Mouse (Mus musculus) embryonic fibroblast, embryonic 13.5 days (primary cell): ENCODE measurements around the gene Unc5c. TPM values are rescaled to one million over a fixed set of nuclear protein-coding genes. Genes with fewer than 3 reads are reported as not detected.

Experiments
- H3K27ac ChIP-seq: 2 replicates; pipeline ENCODE4 v1.5.1; 2012; ENCODE audit warnings: low read length, control low read depth, inconsistent platforms; ENCODE audit not compliant: insufficient read depth
- H3K4me1 ChIP-seq: 2 replicates; pipeline ENCODE4 v1.6.1; 2011; ENCODE audit warnings: low read length; ENCODE audit not compliant: control insufficient read depth, insufficient read depth
- H3K4me3 ChIP-seq: 2 replicates; pipeline ENCODE4 v1.5.1; 2011; ENCODE audit warnings: mild to moderate bottlenecking, control low read depth, low read length; ENCODE audit not compliant: insufficient read depth
- CTCF ChIP-seq: IDR thresholded peaks from 2 replicates; pipeline ENCODE4 v1.5.1; 2011; ENCODE audit warnings: mild to moderate bottlenecking, control low read depth, low read length, moderate library complexity, borderline replicate concordance; ENCODE audit not compliant: insufficient read depth
- POLR2A ChIP-seq: IDR thresholded peaks from 2 replicates; pipeline ENCODE4 v1.6.1; 2011; ENCODE audit warnings: low read depth, mild to moderate bottlenecking, control low read depth, low read length, moderate library complexity
- polyA plus RNA-seq: library from polyadenylated mRNA; stranded (reverse); fragments of >200 nt; gene quantifications from 2 replicates; pipeline ENCODE4 v1.2.4, GENCODE M21; 2011; ENCODE audit warnings: low read depth; ENCODE audit not compliant: missing spikeins, insufficient read length

Unc5c gene
- polyA plus RNA-seq, 1 experiment, result 23.8 TPM

DNA sequence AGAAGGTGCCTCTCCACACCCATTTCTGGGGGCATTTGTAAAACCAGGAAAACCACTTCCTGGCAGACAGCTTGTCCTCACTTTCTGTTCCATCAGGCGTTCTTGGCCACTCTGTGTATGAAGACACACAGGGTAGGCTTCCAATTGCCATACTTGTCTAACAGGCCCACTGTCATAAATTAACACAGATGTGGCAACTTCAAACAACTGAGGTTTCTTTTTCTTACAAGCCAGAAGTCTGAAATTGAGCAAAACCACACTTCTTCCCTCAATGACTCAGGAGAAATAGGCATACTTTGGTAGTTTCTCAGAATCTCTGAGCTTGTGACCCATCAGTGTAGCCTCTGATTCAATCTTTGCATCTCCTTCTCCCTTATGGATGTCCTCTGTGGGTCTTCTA is 225.7 kb downstream of the Unc5c start:
- Histone ChIP-seq H3K4me1 (peaks cover 4% of the 10 kb centered on the region; the same call in 1 of the 2 replicates), H3K4me3 (no peak overlapping the region), H3K27ac (peak overlapping the region; percentile 50; the same call in 1 of the 2 replicates)
- no peak for TF ChIP-seq CTCF
- no peak for TF ChIP-seq POLR2A

DNA sequence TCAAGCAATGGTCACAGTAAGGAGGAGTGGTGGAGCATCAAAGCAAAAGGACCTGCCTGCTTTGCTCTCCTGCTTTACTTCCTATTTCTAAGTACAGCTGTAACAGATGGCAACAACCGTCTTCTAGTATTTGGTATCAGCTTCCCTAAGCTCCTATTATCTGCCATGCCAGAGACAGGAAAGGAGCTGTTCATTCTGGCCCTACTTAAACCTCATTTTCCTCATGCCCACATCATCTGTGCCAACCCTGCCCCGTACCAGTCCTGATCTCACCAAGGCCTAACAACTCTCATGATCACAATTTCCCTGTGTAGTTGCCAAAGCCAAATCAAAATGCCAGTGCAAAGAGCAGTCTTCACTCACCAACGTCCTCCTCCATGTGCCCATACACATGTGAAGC is 226.4 kb downstream of the Unc5c start:
- H3K4me3 ChIP-seq, result no peak overlapping the region
- no peak for TF ChIP-seq CTCF
- no peak for TF ChIP-seq POLR2A
- H3K4me1 ChIP-seq, result peaks cover 4% of the 10 kb centered on the region; the same call in 1 of the 2 replicates
- H3K27ac ChIP-seq, result no peak overlapping the region

DNA sequence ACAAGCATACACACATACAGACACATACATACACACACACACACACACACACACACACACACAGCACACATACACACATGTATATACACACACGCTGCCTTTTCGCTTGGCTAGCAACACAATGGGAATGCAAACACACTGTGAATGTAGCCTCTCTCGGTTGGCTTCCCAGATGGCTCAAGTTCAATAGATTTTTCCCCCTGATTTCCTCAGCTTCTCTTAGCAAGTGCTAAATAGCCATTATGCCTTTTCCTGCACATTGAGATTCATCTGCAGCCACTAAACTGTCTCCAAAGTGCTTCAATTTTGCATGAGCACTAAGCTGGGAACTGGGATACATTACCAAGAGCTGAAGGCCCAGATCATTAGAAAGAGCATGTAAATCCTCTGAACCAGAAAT is 226.8 kb downstream of the Unc5c start:
- H3K4me3 ChIP-seq, result no peak overlapping the region
- no peak overlapping the region for H3K27ac ChIP-seq
- TF ChIP-seq POLR2A (no peak), CTCF (no peak)
- peaks cover 4% of the 10 kb centered on the region; the same call in 1 of the 2 replicates for H3K4me1 ChIP-seq

DNA sequence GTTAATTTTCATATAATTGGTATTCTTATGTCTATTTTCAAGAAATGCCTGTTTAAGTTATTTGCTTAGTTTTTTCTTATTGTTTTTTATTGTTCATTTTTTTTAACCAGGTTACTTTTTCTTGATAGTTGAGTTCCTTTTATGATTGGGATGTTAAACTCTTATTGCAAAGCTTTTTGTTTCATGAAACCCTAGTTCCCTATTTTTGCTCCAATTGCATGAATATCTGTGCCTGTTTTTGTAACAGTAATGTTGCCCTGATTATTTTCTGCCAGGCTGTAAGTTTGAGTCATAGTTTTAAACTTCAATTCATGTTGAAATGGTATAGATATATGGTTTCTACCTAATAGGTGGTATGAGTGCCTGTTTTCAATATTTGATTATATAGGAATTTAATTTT is 234.2 kb downstream of the Unc5c start:
- Histone ChIP-seq H3K4me3 (no peak overlapping the region), H3K27ac (no peak overlapping the region), H3K4me1 (peaks cover 2% of the 10 kb centered on the region; the same call in 1 of the 2 replicates)
- TF ChIP-seq CTCF (no peak), POLR2A (no peak)

DNA sequence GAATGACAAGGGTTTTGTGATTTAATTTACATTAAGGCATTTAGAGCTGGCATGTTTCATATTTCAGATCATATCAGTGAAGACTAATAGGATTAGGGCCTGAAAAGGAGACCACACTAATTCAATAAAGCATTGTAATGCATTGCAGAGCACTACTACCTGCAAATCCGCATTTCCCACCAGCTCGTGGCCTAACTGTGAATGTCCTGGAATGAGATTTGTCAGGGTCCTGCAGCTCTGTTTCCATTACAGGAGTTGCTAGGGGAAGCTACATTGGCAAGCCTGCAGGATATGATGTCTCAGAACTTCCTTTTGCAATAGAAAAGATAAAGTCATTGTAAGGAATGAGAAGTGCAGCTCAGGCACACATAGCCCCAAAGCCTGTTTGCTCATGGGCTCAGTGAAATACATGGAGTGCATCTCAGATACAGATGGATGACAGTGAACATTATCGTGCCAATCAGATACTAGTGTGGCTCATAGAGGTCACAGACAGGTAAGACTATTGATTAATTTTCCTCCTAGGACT is 236.4 kb downstream of the Unc5c start:
- no peak for TF ChIP-seq CTCF
- TF ChIP-seq POLR2A, result no peak
- Histone ChIP-seq H3K4me3 (no peak overlapping the region), H3K27ac (no peak overlapping the region), H3K4me1 (peaks cover 2% of the 10 kb centered on the region; the same call in 1 of the 2 replicates)

DNA sequence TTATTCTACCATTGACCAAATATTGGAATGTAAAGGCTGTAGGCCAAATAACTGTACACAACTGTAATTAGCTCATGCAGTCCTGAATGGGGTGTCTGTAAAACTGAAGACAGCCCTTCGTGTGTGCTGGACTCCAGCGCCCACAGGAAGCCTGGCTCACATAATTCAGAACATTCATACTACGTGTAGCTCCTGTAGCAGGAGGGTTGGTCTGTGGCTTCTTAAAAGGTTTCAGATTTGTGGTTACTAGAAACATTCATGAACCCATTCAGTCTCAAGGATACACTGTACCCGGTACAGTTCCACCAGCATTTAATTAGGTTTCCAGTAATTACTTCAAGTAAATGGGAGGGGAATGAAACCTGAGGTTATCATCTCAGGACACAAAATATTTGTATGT is 246.6 kb downstream of the Unc5c start:
- no peaks in the 10 kb centered on the region; the same call in 1 of the 2 replicates for H3K4me1 ChIP-seq
- no peak overlapping the region for H3K4me3 ChIP-seq
- no peak overlapping the region for H3K27ac ChIP-seq
- no peak for TF ChIP-seq POLR2A
- no peak for TF ChIP-seq CTCF

DNA sequence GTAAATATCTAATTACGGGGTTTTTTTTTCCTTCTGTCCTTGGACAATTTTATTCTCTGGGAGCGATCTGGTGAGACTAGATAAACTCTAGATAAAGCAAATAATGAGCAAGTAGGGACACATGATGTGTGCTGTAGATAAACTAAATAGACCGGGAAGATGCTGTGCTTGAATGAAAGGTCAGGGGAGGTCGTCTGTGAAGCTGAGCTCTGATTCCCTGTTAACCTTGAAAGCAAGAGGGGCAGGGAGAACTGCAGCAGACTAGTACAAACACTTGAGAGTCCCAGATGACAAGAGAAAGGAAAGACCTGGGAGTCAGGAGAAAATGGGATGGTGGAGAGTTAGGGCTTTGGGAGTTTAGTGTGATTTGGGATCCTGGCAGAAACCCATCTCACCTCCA is 251.4 kb downstream of the Unc5c start:
- Histone ChIP-seq H3K4me3 (no peak overlapping the region), H3K27ac (no peak overlapping the region), H3K4me1 (no peaks in the 10 kb centered on the region; the same call in 1 of the 2 replicates)
- TF ChIP-seq CTCF (no peak), POLR2A (no peak)

DNA sequence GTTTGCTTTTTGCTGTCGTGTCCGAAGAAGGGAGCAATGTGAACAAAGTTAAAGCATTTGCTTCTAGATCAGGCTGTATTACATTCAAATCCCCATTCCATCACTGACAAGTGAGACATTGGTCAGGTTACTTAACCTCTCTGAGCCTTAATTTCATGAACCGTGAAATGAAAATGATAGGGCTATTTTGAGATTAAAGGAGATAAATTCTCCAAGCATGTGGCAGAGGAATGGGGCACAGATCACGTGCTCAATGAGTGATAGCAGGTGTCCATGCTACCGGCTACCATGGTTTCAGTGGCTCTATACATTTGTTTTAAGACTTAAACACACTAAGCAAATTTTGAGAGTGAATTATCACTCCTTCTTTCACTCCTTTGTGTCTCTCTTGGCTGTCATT is 254.0 kb downstream of the Unc5c start:
- TF ChIP-seq POLR2A, result no peak
- TF ChIP-seq CTCF, result no peak
- Histone ChIP-seq H3K4me1 (no peaks in the 10 kb centered on the region; the same call in 1 of the 2 replicates), H3K4me3 (no peak overlapping the region), H3K27ac (no peak overlapping the region)

DNA sequence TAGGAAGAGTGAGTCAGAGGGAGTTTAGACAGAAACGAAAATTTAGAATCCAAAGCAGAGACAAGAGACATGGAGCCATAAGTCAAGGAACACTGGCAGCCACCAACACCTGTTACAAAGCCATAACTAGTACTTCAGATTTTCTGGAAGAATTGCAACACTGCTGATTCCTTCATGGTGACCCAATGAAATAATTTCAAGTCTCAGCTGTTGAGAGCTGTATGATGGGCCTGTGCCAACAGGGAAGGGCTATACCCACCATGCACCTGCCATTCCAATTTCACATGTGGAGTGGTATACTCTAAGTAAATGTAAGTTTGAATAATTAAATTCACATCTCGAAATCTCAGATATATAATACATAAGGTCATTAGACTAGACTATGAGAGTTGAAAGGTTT is 259.5 kb downstream of the Unc5c start:
- TF ChIP-seq CTCF (no peak), POLR2A (no peak)
- Histone ChIP-seq H3K4me3 (no peak overlapping the region), H3K27ac (no peak overlapping the region), H3K4me1 (no peaks in the 10 kb centered on the region)

DNA sequence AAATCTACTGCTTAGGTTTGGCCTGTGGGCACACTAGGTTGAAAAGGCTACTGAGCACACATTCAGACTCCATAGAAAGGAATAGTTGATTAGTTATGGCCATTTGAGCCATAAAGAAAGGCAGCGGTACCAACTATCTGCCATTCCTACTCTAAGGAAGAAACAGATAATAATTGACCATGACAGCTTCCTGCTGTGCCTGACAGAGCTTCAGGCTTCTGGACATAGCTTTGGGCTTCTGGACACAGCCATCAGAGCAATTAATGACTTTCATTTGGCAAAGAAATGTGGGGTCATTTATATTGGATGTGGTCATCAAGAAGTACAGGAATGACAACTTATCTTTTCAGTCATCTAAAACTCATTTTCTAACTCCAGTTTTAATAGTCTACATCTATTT is 260.4 kb downstream of the Unc5c start:
- H3K27ac ChIP-seq, result no peak overlapping the region
- TF ChIP-seq POLR2A, result no peak
- no peak for TF ChIP-seq CTCF
- H3K4me1 ChIP-seq, result no peaks in the 10 kb centered on the region
- no peak overlapping the region for H3K4me3 ChIP-seq

DNA sequence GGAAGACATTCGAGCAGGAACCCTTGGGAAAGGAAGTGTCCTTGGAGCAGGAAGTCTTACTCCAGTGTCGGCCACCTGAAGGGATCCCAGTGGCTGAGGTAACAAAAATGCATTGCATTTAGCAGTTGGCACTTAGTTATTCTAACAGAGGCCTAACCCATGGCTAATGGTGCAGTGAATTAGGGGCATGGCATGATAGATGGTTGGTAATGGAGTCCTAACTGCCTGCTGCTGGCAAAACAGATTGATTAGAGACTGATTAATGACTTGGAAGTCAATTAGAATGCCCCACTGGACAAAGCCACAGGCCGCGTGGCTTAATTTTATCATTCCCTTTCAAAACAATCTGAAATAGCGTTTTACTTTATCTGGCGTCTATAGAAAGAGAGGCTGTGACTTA is 268.8 kb downstream of the Unc5c start:
- H3K4me1 ChIP-seq, result no peaks in the 10 kb centered on the region
- H3K27ac ChIP-seq, result no peak overlapping the region
- no peak overlapping the region for H3K4me3 ChIP-seq
- TF ChIP-seq CTCF (no peak), POLR2A (no peak)
